Mouse (Mus musculus) retina, embryonic 14.5 days (tissue): Measurements from ENCODE around the gene Sult2a1.
"Not testable (repeated sequence)": the region's sequence is repeated elsewhere in the genome, so short reads cannot be mapped to it uniquely, and the experiment has no call there.

Source experiments
- DNase-seq: peaks from one replicate; pipeline ENCODE4 v3.0.0-alpha.2; 2015; ENCODE audit warnings: low spot score

Gene Sult2a1

GRCm38 (mm10) chr7:13837309-13837708, at the start of gene Sult2a1:
Sult2a1 (minus strand) TSS chr7:13837409.
- DNase-seq, result not testable (repeated sequence)

- DNase-seq, result no peak
Measured at GRCm38 (mm10) chr7:13813913-13814312, 23.3 kb downstream of the Sult2a1 start.
